Mouse (Mus musculus) megakaryocyte, embryonic 14.5 days (primary cell): Measurements from ENCODE around the gene Smoc2. TPM values are rescaled to one million over a fixed set of nuclear protein-coding genes. Genes with fewer than 3 reads are reported as not detected.

ENCODE experiments used
- H3K27me3 ChIP-seq: replicated peaks from 2 replicates; pipeline ENCODE3; 2012; ENCODE audit warnings: inconsistent platforms
- H3K36me3 ChIP-seq: replicated peaks from 2 replicates; pipeline ENCODE3; 2012; ENCODE audit warnings: low read length, inconsistent platforms, mixed read lengths
- H3K4me1 ChIP-seq: 2 replicates; pipeline ENCODE4 v1.6.1; 2012; ENCODE audit warnings: inconsistent platforms
- H3K4me3 ChIP-seq: replicated peaks from 2 replicates; pipeline ENCODE3; 2012; ENCODE audit warnings: moderate library complexity, mild to moderate bottlenecking, inconsistent platforms
- H3K9me3 ChIP-seq: 2 replicates; pipeline ENCODE4 v1.6.1; 2012; ENCODE audit warnings: inconsistent platforms
- FLI1 ChIP-seq: IDR thresholded peaks from 2 replicates; pipeline ENCODE4 v1.6.1; 2012; ENCODE audit warnings: low read length, inconsistent platforms, mixed read lengths
- GATA1 ChIP-seq: IDR thresholded peaks from 3 replicates; pipeline ENCODE4 v1.6.1; 2012; ENCODE audit warnings: mixed read lengths, low read length, inconsistent platforms, borderline replicate concordance
- polyA plus RNA-seq: library from polyadenylated mRNA; stranded (reverse); fragments of >175 nt; gene quantifications from 2 replicates; pipeline ENCODE4 v1.2.3, GENCODE M21; 2012; ENCODE audit warnings: low replicate concordance; ENCODE audit not compliant: insufficient read depth

Gene Smoc2
- polyA plus RNA-seq, 1 experiment = not detected

DNA sequence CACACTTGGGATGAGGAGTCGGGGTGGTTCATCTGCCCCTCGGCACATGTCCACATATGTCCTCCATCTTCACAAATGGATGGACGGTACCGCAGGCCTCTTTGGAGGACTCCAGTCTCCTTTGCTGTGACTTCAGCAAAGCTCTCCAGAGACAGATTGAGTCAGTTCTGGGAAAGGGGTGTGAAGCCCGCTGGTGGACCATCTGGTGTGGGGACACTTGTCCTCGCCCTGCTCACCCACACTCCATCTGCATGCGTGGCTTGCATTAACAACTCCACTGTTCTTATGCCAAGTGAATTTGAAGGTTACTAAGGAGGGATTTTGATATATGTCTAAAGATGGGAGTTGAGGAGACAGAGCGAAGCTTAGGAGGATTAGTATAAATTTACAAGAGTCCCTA is 31.4 kb upstream of the Smoc2 start:
- Histone ChIP-seq H3K4me3 (no peak overlapping the region), H3K4me1 (0 out of 2 replicates have a peak, but pooled peaks cover 3% of the 10 kb centered on the region), H3K27me3 (peaks cover 16% of the 10 kb centered on the region), H3K9me3 (no peaks in the 10 kb centered on the region), H3K36me3 (no peaks in the 10 kb centered on the region)
- TF ChIP-seq FLI1 = no peak
- no peak for TF ChIP-seq GATA1

DNA sequence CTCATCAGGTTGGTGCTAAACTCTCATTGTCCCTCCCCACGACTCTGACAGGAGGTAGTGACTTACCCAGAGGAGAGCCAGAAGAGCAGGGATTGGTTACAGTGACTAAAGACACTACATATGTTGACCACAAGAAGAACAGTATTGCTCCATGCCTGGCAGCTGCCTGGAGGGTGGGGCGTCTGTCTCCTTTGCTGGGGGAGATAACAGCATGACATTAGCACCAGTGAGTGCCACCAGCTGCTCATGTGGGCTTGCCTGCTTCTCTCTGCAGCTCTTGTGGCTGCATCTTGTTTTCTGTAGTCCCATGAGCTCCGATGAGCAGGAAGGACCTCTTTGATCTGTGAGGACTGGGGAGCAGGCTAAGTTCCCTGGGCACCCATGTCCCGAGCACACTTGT is 29.7 kb upstream of the Smoc2 start:
- Histone ChIP-seq H3K9me3 (no peaks in the 10 kb centered on the region), H3K4me1 (0 out of 2 replicates have a peak, but pooled peaks cover 3% of the 10 kb centered on the region), H3K36me3 (no peaks in the 10 kb centered on the region), H3K4me3 (no peak overlapping the region), H3K27me3 (peaks cover 16% of the 10 kb centered on the region)
- TF ChIP-seq GATA1 (no peak), FLI1 (no peak)

DNA sequence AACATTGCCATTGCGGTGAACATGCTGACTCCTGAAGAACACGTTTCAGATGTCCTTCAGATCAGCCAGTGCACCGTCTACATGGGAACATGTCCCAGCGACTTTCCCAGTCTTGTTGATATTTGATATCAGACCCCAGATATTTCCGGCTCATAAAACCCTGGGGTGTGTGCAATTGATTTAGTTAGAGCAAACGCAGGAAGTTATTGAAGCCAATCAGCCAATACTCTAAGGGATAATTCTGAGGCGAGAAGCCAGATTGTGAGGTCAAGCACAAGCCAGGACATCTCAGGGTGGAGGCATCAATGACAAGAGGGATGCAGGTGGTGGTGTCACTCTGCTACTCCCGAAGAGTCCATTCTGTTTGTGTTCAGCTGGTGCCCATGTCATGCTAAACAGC is 28.9 kb upstream of the Smoc2 start:
- no peak overlapping the region for H3K4me3 ChIP-seq
- H3K4me1 ChIP-seq = 0 out of 2 replicates have a peak, but pooled peaks cover 3% of the 10 kb centered on the region
- no peak for TF ChIP-seq FLI1
- TF ChIP-seq GATA1 = no peak
- H3K36me3 ChIP-seq = no peaks in the 10 kb centered on the region
- H3K27me3 ChIP-seq = peaks cover 16% of the 10 kb centered on the region
- no peaks in the 10 kb centered on the region for H3K9me3 ChIP-seq

DNA sequence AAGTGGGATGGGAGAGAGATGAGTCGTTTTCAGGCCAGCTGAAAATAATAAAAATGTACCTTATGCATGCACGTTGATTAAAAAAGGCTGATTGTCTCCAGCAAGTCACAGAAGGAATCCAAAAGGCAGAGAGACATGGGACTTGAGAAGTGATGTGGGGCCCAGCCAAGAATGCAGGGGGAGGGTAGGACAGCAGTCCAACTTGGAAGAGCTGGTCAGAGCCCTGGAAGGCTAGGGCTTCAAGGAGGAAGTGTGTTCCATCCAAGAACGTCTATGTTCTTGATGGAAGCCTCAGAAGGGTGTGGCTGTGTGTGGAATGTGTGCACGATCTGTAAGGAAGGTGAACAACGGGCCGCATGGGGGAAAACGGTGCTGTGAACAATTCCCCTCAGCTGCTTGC is 26.9 kb upstream of the Smoc2 start:
- Histone ChIP-seq H3K4me3 (no peak overlapping the region), H3K4me1 (0 out of 2 replicates have a peak, but pooled peaks cover 3% of the 10 kb centered on the region), H3K9me3 (no peaks in the 10 kb centered on the region), H3K27me3 (peaks cover 16% of the 10 kb centered on the region), H3K36me3 (no peaks in the 10 kb centered on the region)
- TF ChIP-seq GATA1 (no peak), FLI1 (no peak)

DNA sequence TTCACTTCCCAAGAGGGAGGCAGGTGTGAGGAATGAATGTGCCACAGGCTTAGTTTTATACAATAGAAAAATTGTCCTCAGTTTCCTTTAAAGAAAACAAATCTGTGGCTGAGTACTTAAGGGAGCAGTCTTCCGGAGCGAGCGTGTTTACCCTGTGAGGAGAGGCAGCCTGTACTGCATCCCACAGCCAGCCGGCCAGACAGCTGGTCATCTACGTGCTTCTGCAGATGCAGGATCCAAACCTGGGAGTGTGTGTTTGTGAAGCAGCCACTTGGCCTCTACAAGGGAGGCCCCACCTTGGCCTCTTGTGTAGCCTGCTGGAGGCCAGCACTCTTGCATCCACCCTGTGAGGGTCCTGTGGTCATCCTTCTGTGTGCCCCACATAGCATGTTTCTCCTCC is 24.7 kb upstream of the Smoc2 start:
- Histone ChIP-seq H3K27me3 (peaks cover 11% of the 10 kb centered on the region), H3K4me3 (no peak overlapping the region), H3K9me3 (no peaks in the 10 kb centered on the region), H3K36me3 (no peaks in the 10 kb centered on the region), H3K4me1 (0 out of 2 replicates have a peak, but pooled peaks cover 1% of the 10 kb centered on the region)
- TF ChIP-seq FLI1 (no peak), GATA1 (no peak)

DNA sequence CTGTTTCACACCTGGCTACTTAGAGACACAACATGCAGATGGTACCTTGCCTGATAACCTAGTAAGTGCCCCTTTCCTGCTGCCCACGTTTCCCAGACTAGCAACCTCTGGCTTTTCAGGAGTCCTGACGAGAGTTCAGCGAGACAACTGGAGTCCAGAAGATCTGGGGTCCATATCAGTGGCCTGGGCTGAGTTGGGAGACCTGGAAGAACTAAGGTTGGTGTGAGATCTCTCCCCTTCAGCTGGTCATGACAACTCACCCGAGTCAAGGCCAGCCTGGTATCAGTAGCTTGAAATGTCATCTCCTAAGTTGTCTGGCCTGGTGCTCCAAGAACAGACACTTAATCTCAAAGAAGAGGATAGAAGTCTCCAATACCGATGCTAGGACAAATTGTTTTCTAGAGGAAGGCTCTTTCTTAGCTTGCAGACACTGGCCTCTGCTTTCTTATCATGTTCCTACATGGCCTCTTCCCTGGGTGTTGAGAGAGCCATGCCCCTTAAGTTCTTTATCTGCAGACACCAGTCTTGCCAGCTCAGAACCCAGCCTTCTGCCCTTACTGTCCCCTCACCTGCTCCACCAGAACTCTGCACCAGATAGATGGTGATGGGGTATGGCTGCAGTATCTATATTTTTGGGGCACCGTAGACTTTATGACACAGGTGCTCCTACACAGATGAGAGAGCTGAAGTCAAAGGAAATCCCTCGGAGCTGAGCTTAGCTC is 21.3 kb upstream of the Smoc2 start:
- Histone ChIP-seq H3K27me3 (peaks cover 6% of the 10 kb centered on the region), H3K4me1 (no peaks in the 10 kb centered on the region), H3K9me3 (no peaks in the 10 kb centered on the region), H3K4me3 (no peak overlapping the region), H3K36me3 (no peaks in the 10 kb centered on the region)
- TF ChIP-seq FLI1 = no peak
- TF ChIP-seq GATA1 = no peak

DNA sequence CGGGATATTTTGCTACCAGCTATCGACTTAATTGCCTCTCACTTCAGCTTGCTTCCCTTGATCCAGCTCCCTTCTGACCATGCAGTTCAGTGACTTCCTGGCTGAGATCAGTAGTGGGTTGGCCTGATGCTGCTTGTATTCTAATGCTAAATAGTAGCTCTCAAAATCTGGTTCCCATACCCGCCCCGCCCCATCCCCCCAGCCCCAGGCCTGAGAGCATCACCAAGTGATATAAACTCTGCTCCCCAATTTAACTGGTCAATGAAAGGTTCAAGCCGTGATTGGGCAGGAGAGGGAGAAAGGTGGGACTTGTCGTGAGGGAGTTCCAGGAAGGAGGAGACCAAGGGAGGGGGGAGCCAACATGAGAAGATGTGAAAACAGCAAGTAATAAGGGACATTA is 20.4 kb upstream of the Smoc2 start:
- Histone ChIP-seq H3K9me3 (no peaks in the 10 kb centered on the region), H3K4me1 (no peaks in the 10 kb centered on the region), H3K4me3 (no peak overlapping the region), H3K36me3 (no peaks in the 10 kb centered on the region), H3K27me3 (peaks cover 11% of the 10 kb centered on the region)
- TF ChIP-seq GATA1 = no peak
- no peak for TF ChIP-seq FLI1

DNA sequence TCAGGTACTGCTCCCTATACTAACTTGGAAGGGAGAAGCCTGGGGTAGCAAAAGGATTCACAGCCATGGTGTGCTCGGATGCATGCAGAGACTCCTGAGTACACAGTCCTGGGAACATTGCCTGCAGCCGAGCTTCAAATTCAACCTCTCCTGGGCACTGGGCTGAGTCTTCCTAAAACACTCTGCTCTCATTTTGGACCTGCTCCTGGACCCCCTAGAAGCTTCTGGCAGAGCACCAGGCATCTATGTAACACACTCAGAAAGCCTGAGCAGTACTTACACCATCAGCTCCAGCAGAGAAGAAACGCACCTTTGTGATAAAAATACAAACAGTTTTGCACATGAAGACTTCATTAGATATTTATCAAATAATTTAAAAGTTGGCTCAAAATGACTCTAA is 18.3 kb upstream of the Smoc2 start:
- Histone ChIP-seq H3K9me3 (no peaks in the 10 kb centered on the region), H3K4me3 (no peak overlapping the region), H3K36me3 (no peaks in the 10 kb centered on the region), H3K4me1 (no peaks in the 10 kb centered on the region), H3K27me3 (peaks cover 11% of the 10 kb centered on the region)
- TF ChIP-seq FLI1 = no peak
- TF ChIP-seq GATA1 = no peak

DNA sequence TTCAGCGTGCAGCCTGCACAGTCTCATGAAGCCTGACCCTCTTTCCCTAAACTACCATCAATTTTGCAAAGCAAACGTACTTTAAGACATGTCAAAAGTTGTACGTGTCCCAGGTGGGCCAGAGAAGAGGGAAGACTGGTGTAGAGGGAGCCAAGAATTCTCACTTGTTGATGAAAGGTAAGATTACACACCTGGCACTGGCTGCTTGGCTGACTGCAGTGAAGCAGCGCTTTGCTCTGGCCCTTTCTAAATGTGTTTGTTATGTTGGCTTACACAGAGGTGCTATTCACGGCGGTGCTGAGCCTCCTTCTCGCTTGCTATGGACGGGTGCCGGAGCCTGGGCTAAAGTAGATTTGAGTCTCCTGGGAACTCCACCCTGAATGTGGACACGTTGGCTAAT is 17.1 kb upstream of the Smoc2 start:
- H3K4me3 ChIP-seq = no peak overlapping the region
- peaks cover 11% of the 10 kb centered on the region for H3K27me3 ChIP-seq
- no peaks in the 10 kb centered on the region for H3K36me3 ChIP-seq
- H3K9me3 ChIP-seq = no peaks in the 10 kb centered on the region
- H3K4me1 ChIP-seq = no peaks in the 10 kb centered on the region
- TF ChIP-seq GATA1 (no peak), FLI1 (no peak)

DNA sequence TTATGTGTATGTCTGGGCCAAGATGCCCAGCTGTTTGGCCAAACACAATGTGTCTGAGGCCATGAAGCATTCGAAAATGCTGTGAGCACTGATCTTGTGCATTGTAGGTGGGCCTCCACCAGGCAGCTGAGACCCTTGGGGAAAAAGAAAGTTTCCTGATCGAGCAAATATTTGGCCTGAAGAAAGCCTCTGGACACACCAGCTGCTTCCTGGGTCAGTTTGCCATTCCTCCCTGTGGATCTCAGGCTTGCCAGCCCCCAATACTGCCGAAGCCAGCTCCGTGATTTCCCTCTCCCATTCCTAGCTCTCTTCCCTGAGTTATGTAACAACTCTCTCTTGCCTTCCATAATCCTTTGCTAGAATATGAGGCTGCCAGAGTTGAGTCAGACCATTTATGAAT is 11.3 kb upstream of the Smoc2 start:
- TF ChIP-seq FLI1 = no peak
- TF ChIP-seq GATA1 = no peak
- no peaks in the 10 kb centered on the region for H3K36me3 ChIP-seq
- peaks cover 11% of the 10 kb centered on the region for H3K27me3 ChIP-seq
- no peak overlapping the region for H3K4me3 ChIP-seq
- H3K4me1 ChIP-seq = no peaks in the 10 kb centered on the region
- peaks cover 5% of the 10 kb centered on the region; the same call in 1 of the 2 replicates for H3K9me3 ChIP-seq
